Mouse (Mus musculus) MEL (cell line): ENCODE measurements around the gene Lyrm1.

ENCODE experiments used
- CTCF ChIP-seq, 3 experiments: IDR thresholded peaks in 2 of 3; conservative IDR thresholded peaks in 1 of 3; 2 replicates each; pipeline ENCODE4 v1.5.1; 2011 to 2012; ENCODE audit warnings: low read length in 3 of 3, low read depth in 2 of 3, mild to moderate bottlenecking in 2 of 3, improper control_type of control experiment in 1 of 3, inconsistent platforms in 1 of 3, mixed read lengths in 1 of 3, moderate library complexity in 1 of 3; ENCODE audit not compliant: control insufficient read depth in 1 of 3, insufficient read depth in 1 of 3, poor library complexity in 1 of 3, severe bottlenecking in 1 of 3
- ELF1 ChIP-seq: IDR thresholded peaks from 2 replicates; pipeline ENCODE4 v1.6.1; 2014; ENCODE audit warnings: low read depth, mild to moderate bottlenecking, inconsistent platforms, low read length, improper control_type of control experiment, moderate library complexity
- HCFC1 ChIP-seq: IDR thresholded peaks from 2 replicates; pipeline ENCODE4 v1.6.1; 2012; ENCODE audit warnings: low read depth, mild to moderate bottlenecking, inconsistent platforms, low read length, improper control_type of control experiment, moderate library complexity
- MEF2A ChIP-seq: IDR thresholded peaks from 2 replicates; pipeline ENCODE4 v1.6.1; 2014; ENCODE audit warnings: low read depth, mild to moderate bottlenecking, inconsistent platforms, low read length, improper control_type of control experiment; ENCODE audit not compliant: poor library complexity, insufficient replicate concordance, severe bottlenecking; ENCODE audit errors: extremely low read depth
- POLR2AphosphoS5 ChIP-seq: IDR thresholded peaks from 2 replicates; pipeline ENCODE4 v1.6.1; 2012; ENCODE audit warnings: low read depth, borderline replicate concordance, mild to moderate bottlenecking, inconsistent platforms, low read length, moderate library complexity, mixed read lengths
- SMC3 ChIP-seq: IDR thresholded peaks from 2 replicates; pipeline ENCODE4 v1.6.1; 2011; ENCODE audit warnings: low read depth, low read length, improper control_type of control experiment
- UBTF ChIP-seq: IDR thresholded peaks from 2 replicates; pipeline ENCODE4 v1.6.1; 2012; ENCODE audit warnings: low read depth, mild to moderate bottlenecking, inconsistent platforms, low read length, improper control_type of control experiment, moderate library complexity, borderline replicate concordance; ENCODE audit not compliant: insufficient read depth

DNA sequence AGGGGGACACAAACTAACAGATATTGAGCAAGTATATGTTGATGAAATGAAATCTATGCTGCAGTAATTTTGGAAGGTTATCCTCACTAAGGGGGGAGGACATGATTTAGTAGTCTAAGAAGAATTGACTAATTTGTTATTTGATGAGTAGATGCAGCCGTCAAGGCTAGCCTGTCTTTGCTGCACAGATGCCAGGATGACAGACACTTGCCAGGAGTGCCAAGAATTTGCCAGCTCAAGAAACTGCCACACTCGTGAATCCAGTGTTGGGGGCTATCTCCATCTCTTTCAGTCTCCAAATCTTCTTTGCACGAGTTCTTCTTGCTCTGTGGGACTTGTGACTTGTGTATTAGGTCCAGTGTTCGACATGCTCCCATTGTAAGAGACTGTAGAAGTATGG is 63.4 kb downstream of the Lyrm1 start:
- no peak for TF ChIP-seq CTCF (IDR thresholded peaks at IDR 0.05 in 2 of 3, conservative IDR thresholded peaks at IDR 0.05 in 1 of 3; ENCODE audit: control insufficient read depth in 1 of 3, insufficient read depth in 1 of 3, low read depth in 2 of 3, low read length in 3 of 3, poor library complexity in 1 of 3, severe bottlenecking in 1 of 3)
- no peak for TF ChIP-seq ELF1
- no peak for TF ChIP-seq HCFC1
- TF ChIP-seq MEF2A: no peak
- TF ChIP-seq POLR2AphosphoS5: no peak
- TF ChIP-seq UBTF: no peak
- TF ChIP-seq SMC3: no peak
